Comparison of ENCODE assay signal across 12 mouse cellular contexts in genomic region chr8:12928033-12928432, GRCm38 (mm10). TPM values are rescaled to one million over a fixed set of nuclear protein-coding genes. Genes with fewer than 3 reads are reported as not detected.
DNase-seq lines count a peak whose midpoint lies in the region; ATAC-seq lines count a peak whose summit lies in the region.
"Had no signal": no experiment of that assay in that cellular context is flagged by ENCODE, and none has a peak within 500 bp of the region (broad histone marks: within the 10 kb centered on the region; RNA-seq: fewer than 3 reads in every experiment).

No protein-coding gene starts in this region.

- H3K4me3 ChIP-seq in forebrain, embryonic 13.5 days = no peak overlapping the region
- H3K4me3 ChIP-seq in forebrain, embryonic 12.5 days (replicated peaks) = no peak overlapping the region
- H3K4me3 ChIP-seq in kidney, embryonic 16.5 days (ENCODE audit: low read length) = no peak overlapping the region
- H3K4me3 ChIP-seq in neural tube, embryonic 12.5 days = no peak overlapping the region
- H3K4me3 ChIP-seq: limb, embryonic 13.5 days had no signal

- H3K9ac ChIP-seq in forebrain, embryonic 13.5 days = no peak overlapping the region
- no peak overlapping the region for H3K9ac ChIP-seq in forebrain, embryonic 12.5 days
- H3K9ac ChIP-seq in kidney, embryonic 16.5 days (replicated peaks; ENCODE audit: low read length) = no peak overlapping the region
- H3K9ac ChIP-seq in neural tube, embryonic 12.5 days = no peak overlapping the region
- H3K9ac ChIP-seq: limb, embryonic 13.5 days had no signal

- peak overlapping the region; percentile 2; the same call in 1 of the 2 replicates for H3K4me2 ChIP-seq in forebrain, embryonic 13.5 days
- H3K4me2 ChIP-seq in forebrain, embryonic 12.5 days = no peak overlapping the region
- H3K4me2 ChIP-seq in kidney, embryonic 16.5 days (replicated peaks; ENCODE audit: low read depth, low read length) = peak overlapping the region; percentile 28
- 0 out of 2 replicates have a peak overlapping the region, but pooled peaks have one; percentile 7 for H3K4me2 ChIP-seq in neural tube, embryonic 12.5 days (replicated peaks)
- H3K4me2 ChIP-seq: limb, embryonic 13.5 days had no signal

- H3K9me3 ChIP-seq in forebrain, embryonic 13.5 days (replicated peaks) = no peaks in the 10 kb centered on the region
- H3K9me3 ChIP-seq in forebrain, embryonic 12.5 days = no peaks in the 10 kb centered on the region
- H3K9me3 ChIP-seq in kidney, embryonic 16.5 days (ENCODE audit: low read length) = no peaks in the 10 kb centered on the region
- H3K9me3 ChIP-seq in neural tube, embryonic 12.5 days = no peaks in the 10 kb centered on the region
- H3K9me3 ChIP-seq: limb, embryonic 13.5 days had no signal

- 91% methylated on average over 8 of the region's 8 CpGs for WGBS in forebrain, embryonic 13.5 days
- 90% methylated on average over 8 of the region's 8 CpGs for WGBS in forebrain, embryonic 12.5 days
- 76% methylated on average over 8 of the region's 8 CpGs for WGBS in kidney, embryonic 16.5 days
- WGBS in neural tube, embryonic 12.5 days = 87% methylated on average over 8 of the region's 8 CpGs

- 0 out of 2 replicates have a peak, but pooled peaks have one; percentile 36 for ATAC-seq in forebrain, embryonic 13.5 days
- ATAC-seq in forebrain, embryonic 12.5 days (ENCODE audit: low FRiP score) = no peak
- 0 out of 2 replicates have a peak, but pooled peaks have one; percentile 5 for ATAC-seq in kidney, embryonic 16.5 days (ENCODE audit: low FRiP score, low TSS enrichment)
- no peak for ATAC-seq in neural tube, embryonic 12.5 days (ENCODE audit: low FRiP score, low read depth)
- no peak for ATAC-seq in megakaryocyte-erythroid progenitor cell, adult 5-6 weeks (replicated peaks; ENCODE audit: low FRiP score, low TSS enrichment, poor library complexity, severe bottlenecking)

- no peaks in the 10 kb centered on the region for H3K27me3 ChIP-seq in forebrain, embryonic 13.5 days
- no peaks in the 10 kb centered on the region for H3K27me3 ChIP-seq in forebrain, embryonic 12.5 days
- no peaks in the 10 kb centered on the region for H3K27me3 ChIP-seq in kidney, embryonic 16.5 days (ENCODE audit: insufficient read depth, low read length)
- H3K27me3 ChIP-seq in neural tube, embryonic 12.5 days (replicated peaks) = no peaks in the 10 kb centered on the region
- H3K27me3 ChIP-seq: limb, embryonic 13.5 days had no signal

- peaks cover 21% of the 10 kb centered on the region for H3K4me1 ChIP-seq in forebrain, embryonic 13.5 days
- peaks cover 15% of the 10 kb centered on the region for H3K4me1 ChIP-seq in forebrain, embryonic 12.5 days
- H3K4me1 ChIP-seq in kidney, embryonic 16.5 days (ENCODE audit: insufficient read depth, low read length) = peaks cover 66% of the 10 kb centered on the region
- H3K4me1 ChIP-seq in neural tube, embryonic 12.5 days = peaks cover 13% of the 10 kb centered on the region

- no peak overlapping the region for H3K27ac ChIP-seq in forebrain, embryonic 13.5 days
- no peak overlapping the region for H3K27ac ChIP-seq in forebrain, embryonic 12.5 days
- peak overlapping the region; percentile 12; the same call in 1 of the 2 replicates for H3K27ac ChIP-seq in kidney, embryonic 16.5 days (ENCODE audit: low read length)
- no peak overlapping the region for H3K27ac ChIP-seq in neural tube, embryonic 12.5 days
- H3K27ac ChIP-seq: limb, embryonic 13.5 days had no signal

- H3K36me3 ChIP-seq in forebrain, embryonic 13.5 days (ENCODE audit: poor library complexity, severe bottlenecking) = no peaks in the 10 kb centered on the region
- H3K36me3 ChIP-seq in forebrain, embryonic 12.5 days (replicated peaks) = no peaks in the 10 kb centered on the region
- H3K36me3 ChIP-seq in kidney, embryonic 16.5 days (ENCODE audit: insufficient read depth, low read length) = no peaks in the 10 kb centered on the region
- H3K36me3 ChIP-seq in neural tube, embryonic 12.5 days = no peaks in the 10 kb centered on the region
- H3K36me3 ChIP-seq: limb, embryonic 13.5 days had no signal

- no peak for DNase-seq in kidney, adult 9 months
- no peak for DNase-seq in neural tube, embryonic 10.5 days (ENCODE audit: extremely low spot score, low spot score)
- DNase-seq in testis, postnatal 10 days (ENCODE audit: low spot score) = no peak
- DNase-seq: embryo, embryonic 11 days; kidney, postnatal 14 days; thymus, postnatal 36 days had no signal

RNA-seq across cellular contexts. Expression of gene Mcf2l, which starts 54.4 kb away (rescaled TPM):
- polyA plus RNA-seq in forebrain, embryonic 13.5 days (2015; fragmentation: Nextera tagmentation; extraction: Ambion mirVana) = 80.3 and 99.0 TPM in 2 replicates
- 90.2 and 110 TPM in 2 replicates for polyA plus RNA-seq in forebrain, embryonic 12.5 days (2016; fragmentation: Nextera tagmentation; extraction: Ambion mirVana)
- 21.5 and 24.1 TPM in 2 replicates for polyA plus RNA-seq in kidney, embryonic 16.5 days (2015; fragmentation: Nextera tagmentation; extraction: Ambion mirVana)
- 97.0 and 98.9 TPM in 2 replicates for polyA plus RNA-seq in neural tube, embryonic 12.5 days (2016; fragmentation: Nextera tagmentation; extraction: Ambion mirVana)
- 0.37 and 1.5 TPM in 2 replicates for total RNA-seq in megakaryocyte-erythroid progenitor cell, adult 5-6 weeks (2014; fragmentation: Nextera tagmentation)
- total RNA-seq in megakaryocyte-erythroid progenitor cell, adult 5-6 weeks (2017) = 0.23 and 1.3 TPM in 2 replicates

Comparison
In these comparisons a context has a peak if more than half of its experiments do, and no peak if none do; other contexts are left out.
1. ATAC-seq: peak in forebrain, embryonic 13.5 days (single experiment) and kidney, embryonic 16.5 days (single experiment); none in forebrain, embryonic 12.5 days (single experiment), neural tube, embryonic 12.5 days (single experiment) and megakaryocyte-erythroid progenitor cell, adult 5-6 weeks (single experiment).